Mouse (Mus musculus) common myeloid progenitor, adult 5-6 weeks (primary cell): ENCODE measurements at regions not wholly inside any gene's neighbourhood (a gene's known extent, or its start where the extent isn't known, plus 50 kb on each side); places are given as distances from the start of the nearest gene placed in this dataset.

Experiments
- ATAC-seq: replicated peaks from 2 replicates; pipeline ENCODE4 v1.8.0; 2016; ENCODE audit warnings: low read depth, mild to moderate bottlenecking, moderate TSS enrichment, inconsistent platforms; ENCODE audit not compliant: poor library complexity, severe bottlenecking

DNA sequence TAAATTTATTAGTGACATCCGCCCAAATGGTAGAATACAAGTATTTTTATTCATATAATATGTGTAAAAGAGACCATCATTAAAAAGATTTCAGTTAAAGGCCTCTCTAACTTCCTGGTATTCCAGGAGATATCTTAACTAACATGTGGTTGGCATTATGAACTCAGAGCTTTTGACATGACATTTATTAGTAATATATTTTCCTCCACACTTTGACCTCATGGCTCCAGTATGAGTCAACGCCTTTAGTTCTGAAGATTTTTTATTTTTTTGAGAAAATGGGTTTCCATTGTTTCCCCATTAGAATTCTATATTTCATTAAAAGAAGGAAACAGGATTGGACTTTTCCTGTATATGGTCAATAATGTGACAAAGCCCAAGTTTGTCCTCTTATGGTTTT lies 250.7 kb upstream of the Cd180 start:
- ATAC-seq: no peak

DNA sequence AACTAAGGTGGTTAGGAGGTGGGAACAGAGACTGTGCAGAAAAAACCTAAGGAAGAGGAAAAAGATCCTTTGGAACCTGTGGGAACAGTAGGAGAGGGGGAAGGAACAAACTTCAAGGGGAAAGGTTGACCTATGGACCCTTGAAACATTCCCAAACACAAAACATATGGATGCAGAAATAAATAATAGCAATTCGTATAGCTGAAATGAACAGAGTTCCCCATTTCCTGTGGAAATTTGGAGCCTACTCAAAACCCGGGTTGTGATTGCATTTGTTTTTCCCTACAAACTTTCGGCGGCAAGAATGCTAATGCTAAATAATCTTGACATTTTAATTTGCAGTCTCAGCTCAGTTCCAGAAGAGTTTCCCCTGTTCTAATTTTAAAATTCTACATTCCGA lies 246.0 kb upstream of the Cd180 start:
- no peak for ATAC-seq

DNA sequence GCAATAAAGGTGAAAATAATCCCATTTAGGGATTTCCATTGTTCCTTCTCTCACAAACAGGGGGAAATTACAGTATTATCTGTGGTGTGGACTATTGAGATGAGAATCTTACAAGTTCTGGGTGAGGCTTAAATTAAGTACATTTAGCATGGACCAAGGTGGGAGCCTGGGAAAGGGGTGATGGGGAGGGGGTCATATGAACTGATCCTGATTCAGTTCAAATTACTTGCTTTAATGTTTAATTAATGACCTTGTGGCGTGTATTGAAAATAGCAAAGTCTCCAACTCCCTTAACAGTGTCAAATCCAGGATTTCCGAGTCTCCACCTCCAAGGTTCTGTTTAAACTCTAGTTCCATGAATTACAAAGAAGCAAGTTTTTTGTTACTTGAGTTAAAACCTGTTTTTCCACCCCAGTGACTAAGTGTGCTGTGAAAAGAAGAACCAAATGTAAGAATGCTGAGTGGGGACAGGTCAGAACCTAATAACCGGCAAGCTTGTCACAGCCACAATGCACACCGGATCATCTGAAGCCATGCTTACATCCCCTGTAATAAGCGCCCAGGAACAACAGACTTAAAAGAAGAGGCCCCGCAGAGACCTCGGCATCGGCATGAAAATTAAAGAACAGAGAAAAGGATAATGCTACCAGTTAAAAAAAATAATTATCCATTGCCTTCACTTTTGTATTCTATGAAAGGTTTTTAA lies 243.8 kb upstream of the Cd180 start:
- ATAC-seq: no peak

DNA sequence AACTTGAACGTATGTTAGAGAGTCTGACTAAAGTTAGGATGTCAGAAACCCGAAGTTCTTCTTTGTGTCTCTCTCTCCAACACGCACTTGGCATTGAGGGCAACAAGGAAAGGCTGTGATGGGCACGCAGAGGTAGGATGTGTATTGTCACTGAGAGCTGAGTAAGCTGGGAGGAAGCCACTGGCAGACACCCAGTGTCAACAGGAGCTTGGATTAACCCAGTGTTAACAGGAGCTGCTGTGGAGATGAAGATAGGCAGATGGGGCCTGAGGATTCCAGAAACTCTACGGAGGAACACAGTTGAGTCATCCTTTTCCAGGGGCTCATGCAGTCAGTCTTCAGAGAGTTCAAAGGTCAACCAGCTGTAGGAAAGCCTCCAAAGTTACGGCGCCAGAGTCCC lies 242.2 kb upstream of the Cd180 start:
- no peak for ATAC-seq

DNA sequence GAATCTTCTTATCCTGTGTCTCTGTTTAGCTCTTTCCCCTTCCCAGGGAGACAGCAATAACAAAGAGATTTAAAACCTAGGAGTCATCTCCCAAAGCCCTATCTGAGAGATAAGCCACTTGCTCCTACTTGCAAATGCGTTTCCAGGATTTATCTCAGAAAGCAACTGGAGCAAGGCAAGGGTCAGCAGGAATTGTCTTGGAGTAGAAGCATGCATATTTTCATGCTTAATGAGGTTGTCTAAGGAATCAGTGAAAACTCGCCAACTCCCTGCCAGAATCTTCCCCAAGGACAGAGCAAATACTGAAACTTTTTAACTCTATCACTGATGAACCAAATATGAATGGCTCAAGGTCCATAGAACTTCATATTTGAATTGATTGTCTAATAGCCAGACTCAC lies 234.6 kb upstream of the Cd180 start:
- no peak for ATAC-seq

DNA sequence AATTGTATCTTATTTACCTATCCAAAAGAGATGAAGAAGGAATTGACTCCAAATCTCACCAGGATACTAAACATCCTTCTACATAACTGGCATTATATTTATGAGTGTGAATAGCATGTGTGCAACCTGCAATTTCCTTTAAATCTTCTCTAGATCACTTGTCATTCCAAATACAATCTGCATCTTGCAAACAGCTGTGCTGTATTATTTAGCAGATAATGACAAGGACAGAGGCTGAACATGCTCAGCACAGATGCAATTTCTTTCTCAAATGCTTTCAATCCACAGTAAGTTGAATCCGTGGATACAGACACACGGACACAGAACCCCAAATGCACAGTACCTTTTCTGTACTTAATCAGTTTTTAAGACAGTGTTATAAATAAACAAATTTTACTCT lies 229.4 kb upstream of the Cd180 start:
- ATAC-seq: no peak

DNA sequence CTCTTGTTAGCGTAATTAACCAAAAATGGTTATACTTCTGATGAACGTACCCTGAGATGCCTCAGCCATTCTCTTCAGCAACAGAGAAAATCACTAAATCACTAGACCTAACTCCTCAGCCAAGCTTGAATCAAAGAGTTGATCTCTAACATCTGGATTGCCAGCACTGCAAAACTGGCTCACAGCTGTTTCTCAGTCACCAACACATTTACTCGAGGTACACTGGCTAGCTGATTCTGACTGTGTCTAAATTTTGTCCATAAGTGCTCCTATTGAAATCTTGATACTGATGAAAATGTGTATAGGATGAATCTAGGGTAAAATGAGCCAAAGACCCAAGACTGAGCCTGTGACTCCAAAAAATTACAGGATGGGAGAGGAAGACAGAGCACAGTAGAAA lies 211.5 kb upstream of the Cd180 start:
- no peak for ATAC-seq

DNA sequence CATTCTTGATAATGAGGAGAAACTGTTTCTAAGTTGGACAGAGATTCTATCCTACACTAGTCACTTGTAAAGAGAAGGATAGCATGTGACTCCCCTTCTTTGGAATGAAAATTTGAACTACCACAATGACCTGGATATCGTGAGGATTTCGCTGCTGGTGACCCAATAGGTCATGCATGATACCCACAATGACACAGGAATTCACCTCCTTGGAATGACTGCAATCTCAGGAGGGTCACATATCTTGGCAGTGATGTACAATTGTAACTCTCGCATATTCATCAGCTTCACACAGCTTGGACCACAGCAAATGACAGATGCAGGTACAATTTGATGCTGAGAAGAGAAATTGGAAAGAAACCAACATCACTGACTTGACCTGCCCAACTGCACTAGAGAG lies 210.9 kb upstream of the Cd180 start:
- no peak for ATAC-seq

DNA sequence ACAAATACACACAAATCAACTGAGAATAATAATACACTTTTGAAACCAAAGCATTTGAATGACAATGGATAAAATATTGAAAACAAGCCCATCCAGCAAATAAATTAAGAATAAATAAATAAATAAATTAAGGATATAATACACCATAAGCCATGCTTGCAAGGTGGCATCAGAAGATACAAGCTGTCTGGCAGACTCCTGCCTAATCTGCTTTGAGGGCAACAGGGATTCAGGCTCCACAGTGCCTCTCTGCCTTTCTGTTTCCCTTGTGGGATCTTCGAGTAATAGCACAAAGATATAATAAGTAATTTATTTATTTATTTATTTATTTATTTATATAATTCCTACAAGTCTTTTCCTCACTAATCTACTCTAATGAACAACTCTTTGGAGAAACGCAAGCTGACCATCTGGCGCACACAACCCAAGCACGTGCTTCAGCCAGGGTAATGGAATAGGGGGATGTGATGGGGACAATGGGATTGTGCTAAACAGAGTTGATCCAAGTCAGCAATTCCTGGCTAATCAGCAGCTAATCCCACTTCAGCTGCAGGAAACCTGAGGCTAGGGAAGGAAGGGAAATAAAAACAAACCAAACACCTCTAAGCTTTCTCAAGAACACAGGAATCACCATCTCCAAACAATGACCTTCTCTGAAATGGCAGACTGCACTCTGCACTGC lies 205.8 kb upstream of the Cd180 start:
- no peak for ATAC-seq

DNA sequence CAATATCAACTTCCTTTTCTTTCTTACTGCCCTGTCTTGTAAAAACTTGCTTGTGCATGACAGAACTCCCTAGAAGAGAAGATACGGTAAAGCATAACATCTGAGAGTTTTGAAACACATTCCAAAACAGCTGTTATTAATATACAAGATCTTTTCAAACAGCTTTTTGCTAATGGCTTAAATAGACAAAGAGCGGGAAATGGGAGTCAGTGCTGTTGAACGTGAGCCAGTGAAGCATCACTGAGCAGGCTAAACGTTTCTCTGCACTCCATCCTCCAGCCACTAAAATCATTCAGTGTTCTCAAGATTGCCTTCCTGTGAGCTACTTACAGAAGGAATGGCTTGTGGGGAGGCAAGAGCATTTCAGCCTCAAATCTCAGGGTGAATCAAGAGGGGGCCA lies 202.0 kb upstream of the Cd180 start:
- ATAC-seq: no peak

DNA sequence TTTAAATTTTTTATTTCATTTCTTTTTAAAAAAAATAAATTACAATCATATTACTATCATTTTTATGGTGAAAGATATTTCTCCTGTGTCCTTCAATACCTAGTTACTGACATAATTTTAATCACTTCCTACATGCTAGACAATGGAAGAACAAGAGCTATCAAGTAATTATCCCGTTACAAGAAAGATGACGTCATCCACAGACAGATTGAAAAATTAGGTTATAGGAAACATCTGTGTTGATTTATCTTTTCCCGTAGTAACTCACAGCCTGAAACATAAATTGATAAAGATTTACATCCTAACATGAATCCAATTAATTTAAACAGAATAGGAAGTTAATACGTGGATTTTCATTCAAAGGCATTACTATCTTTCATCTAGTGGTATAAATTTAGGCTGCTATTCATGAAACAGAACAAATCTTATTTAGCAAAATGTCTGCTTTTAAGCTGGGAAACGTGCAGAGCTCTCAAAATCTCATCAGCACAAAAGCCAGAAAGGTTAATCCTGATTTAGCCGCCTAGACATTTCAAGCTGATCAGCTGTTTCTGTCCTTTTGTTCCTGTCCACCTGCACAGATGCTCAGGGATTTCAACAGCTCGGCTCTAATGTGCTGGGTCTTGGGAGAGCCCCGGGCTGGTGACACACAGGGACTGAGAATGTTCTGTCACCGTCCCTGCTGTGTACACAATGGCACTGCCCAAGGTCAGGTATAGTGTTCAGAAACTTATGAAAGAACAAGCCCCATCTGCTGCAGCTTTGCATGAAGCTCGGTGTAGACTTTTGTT lies 189.0 kb upstream of the Cd180 start:
- ATAC-seq: no peak

DNA sequence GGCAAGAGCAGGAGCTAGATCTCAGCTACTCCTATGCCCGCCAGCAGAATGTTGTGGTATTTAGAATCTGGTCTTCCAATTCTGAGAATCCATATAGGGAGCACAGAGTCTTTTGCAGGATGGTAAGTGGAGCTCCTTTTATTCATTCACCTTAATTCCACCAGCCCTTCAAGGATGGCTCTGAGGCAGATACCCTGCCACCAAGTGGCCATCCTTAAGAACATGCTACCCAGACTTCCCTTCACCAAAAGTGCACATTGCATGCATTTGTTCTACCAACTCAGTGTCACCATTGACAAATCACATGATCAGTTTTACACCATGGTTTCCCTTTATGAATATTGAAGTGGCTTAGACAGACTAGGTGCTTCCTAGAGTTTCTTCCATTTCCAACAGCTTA lies 186.1 kb upstream of the Cd180 start:
- 0 out of 2 replicates have a peak, but pooled peaks have one; percentile 56 for ATAC-seq

DNA sequence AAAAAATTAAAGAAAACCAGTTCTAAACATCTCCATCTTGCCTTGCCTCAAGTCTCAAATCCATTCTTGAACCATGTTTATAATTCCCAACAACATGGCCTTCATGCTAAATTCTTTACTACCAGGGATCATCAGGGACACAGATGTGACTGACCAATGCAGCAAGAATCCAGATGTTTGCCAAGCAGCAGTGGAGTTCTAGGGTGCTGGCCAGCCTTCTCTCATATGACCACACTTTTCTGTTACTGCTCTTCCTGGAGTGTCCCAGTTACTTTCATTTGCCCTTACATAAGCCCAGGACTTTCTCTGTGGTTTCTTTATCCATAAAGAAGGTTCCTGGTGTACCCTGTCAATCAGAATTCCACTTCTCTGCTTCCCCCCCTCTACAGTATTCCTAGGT lies 185.4 kb upstream of the Cd180 start:
- no peak for ATAC-seq

DNA sequence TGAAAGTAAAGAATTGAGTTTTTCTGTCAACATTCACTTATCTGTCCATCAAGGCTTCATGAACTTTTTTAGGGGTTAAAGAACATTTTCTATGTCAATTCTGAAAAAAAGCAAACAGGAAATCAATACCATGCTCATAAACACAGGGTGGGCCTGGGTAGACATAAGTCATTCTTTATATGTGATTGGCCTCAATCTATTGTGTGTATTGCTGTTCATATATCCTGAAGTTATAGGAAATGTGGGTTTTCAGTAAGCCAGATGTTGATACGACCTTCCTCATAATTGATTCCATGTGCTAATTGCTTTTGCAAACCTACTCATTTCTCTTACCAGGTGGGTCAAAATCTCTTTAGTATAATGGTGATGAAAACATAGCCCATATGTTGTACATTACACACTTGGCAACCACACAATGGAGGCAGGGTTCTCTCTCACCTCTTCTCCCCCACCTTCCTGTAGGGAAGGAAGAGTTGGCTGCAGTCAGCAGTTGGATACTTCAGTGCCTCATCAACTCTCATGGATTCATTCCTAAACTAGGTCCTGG lies 182.6 kb upstream of the Cd180 start:
- no peak for ATAC-seq

DNA sequence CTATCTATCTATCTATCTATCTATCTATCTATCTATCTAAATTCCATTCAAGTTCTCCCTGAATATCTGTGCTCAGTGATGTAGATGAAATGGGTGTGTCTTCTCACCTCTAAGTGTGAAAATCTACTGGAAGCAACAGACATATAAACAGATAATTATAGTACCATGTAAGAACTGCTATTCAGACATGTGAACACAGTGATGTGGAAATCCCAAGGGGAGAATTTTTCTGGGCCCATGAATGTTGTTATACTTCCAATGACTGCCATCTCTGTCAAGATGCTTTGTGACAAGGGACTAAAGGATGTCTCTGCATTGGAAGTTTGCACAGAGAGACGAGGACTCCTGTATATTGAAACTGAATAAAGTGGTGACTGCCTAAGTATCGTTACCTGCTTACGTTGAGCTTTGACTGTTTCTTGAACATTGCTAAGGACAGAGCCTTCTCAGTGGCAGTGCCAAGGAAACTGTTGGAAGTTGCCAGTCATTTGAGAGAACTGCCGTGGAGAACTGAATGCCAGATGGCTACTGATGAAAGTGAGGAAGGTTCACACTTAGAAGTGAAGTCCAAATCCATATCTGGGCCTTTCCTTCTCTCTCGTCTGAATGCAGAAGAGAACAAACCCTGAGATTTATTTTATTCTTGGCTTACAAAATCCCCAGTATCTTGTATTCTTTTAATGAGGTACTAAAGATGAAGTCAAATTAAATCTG lies 175.0 kb upstream of the Cd180 start:
- no peak for ATAC-seq

DNA sequence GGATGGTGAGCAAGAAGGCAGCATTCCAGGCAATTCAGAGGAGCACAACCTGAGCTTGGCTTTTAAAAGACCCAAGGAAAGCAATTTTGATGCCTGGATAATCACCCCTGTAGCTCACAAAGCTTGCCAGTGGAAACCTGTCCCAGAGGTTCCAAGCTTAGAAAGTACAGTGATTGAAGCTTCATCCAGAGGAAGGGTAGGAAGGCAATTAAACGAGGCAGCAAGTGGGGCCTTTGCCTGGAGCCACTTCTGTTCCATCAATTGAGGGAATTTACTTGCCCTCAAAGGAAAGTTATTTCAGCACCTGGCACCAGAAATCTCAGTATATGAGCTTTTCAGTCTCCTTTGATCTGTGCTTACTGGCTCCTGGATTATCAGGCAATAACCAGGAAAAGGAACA lies 171.9 kb upstream of the Cd180 start:
- ATAC-seq: no peak

DNA sequence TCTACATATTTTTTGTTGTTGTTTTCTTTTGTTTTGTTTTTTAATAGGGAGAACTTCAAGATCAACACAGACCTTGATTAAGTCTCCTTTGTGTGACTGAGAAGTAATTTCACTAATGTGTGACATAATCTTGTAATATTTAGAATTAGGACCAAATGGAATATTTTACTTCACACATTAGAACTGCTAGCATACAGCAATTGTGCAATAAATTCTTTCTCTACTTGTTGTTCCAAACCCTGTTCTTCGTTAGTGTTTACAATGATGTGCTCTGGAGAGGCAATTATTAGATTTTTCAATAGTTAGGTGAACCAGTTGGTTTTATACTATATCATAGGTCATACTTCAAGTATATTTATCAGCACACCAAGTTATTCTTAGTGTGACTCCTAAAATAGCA lies 171.3 kb upstream of the Cd180 start:
- no peak for ATAC-seq

DNA sequence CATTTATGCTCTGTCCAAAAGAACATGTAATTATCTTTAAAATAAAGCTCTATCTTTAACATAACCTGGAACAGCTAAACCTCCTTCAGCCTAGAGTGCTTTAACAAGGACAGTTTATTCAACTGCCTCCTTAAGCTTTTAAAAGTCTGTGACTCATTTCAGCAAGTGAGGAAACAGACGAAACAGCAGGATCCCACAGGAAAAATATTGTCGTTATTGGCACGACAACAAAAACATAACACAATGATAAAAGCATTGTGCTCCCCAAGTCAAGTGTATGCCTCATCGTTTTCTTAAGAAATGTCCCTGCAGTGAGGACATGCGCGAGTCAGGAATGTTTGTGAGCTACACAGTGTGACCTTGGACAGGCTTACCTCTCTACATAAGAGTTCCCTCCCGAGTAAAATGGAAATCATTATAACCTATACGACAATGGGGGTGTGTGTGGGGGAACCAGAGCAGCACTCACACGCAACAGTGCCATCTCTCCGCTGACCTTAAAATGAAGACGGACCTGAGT lies 166.7 kb upstream of the Cd180 start:
- no peak for ATAC-seq

DNA sequence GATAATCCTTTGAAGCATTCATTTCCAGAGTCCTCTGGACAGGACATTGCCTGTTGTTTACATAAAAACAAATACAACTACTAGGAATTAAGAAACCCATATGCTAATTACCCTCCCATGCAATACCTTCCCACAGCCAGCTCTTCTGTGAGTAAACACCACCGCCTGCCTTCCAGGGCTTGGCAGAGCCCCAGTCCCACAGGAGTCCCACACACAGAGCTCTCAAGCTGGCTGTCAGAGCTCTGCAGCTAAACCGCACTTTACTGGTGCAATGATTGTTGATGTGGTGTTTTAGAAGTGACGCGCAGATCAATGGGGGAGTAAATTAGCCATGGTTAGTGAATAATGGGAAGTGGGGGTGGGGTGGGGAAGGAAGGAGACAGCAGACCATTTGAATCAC lies 159.6 kb upstream of the Cd180 start:
- ATAC-seq: no peak
